Mouse (Mus musculus): ENCODE data around the gene 1110051M20Rik.
"Not testable (repeated sequence)": the region's sequence is repeated elsewhere in the genome, so short reads cannot be mapped to it uniquely, and the experiment has no call there.

The 1110051M20Rik gene

GRCm38 (mm10) chr2:91257126-91257980, 187.2 kb downstream of the 1110051M20Rik start:
- peak; percentile 71 for DNase-seq

- DNase-seq, result peak; percentile 79
Measured at GRCm38 (mm10) chr2:91256256-91257125, 188.0 kb downstream of the 1110051M20Rik start.

GRCm38 (mm10) chr2:91255661-91256150, 188.8 kb downstream of the 1110051M20Rik start, which contains the start of gene Pacsin3:
Pacsin3 (plus strand) TSS chr2:91255954.
- peak; percentile 80 for DNase-seq

- no peak for DNase-seq
Measured at GRCm38 (mm10) chr2:91254725-91255380, 189.7 kb downstream of the 1110051M20Rik start.

GRCm38 (mm10) chr2:91252512-91252911, 192.0 kb downstream of the 1110051M20Rik start:
- no peak for DNase-seq

- DNase-seq, result no peak
Measured at GRCm38 (mm10) chr2:91252001-91252400, 192.5 kb downstream of the 1110051M20Rik start.

- DNase-seq, result no peak
Measured at GRCm38 (mm10) chr2:91248366-91248765, 196.1 kb downstream of the 1110051M20Rik start.

- no peak for DNase-seq
Measured at GRCm38 (mm10) chr2:91244557-91245228, 199.8 kb downstream of the 1110051M20Rik start.

GRCm38 (mm10) chr2:91243416-91243815, 201.1 kb downstream of the 1110051M20Rik start:
- peak; percentile 63 for DNase-seq

- no peak for DNase-seq
Measured at GRCm38 (mm10) chr2:91242547-91242946, 202.0 kb downstream of the 1110051M20Rik start.

GRCm38 (mm10) chr2:91237511-91238080, 206.9 kb downstream of the 1110051M20Rik start:
- DNase-seq, result not testable (repeated sequence)

- DNase-seq, result peak; percentile 91
Measured at GRCm38 (mm10) chr2:91236601-91237510, 207.6 kb downstream of the 1110051M20Rik start, which contains the start of gene Ddb2. Ddb2 (minus strand) TSS chr2:91236982.

GRCm38 (mm10) chr2:91229735-91230134, 214.8 kb downstream of the 1110051M20Rik start:
- DNase-seq, result no peak

Data from cerebellum, adult 9-10 months (tissue).